Mouse (Mus musculus) midbrain, postnatal 0 days (tissue): Measurements from ENCODE around the gene Timp2. TPM values are rescaled to one million over a fixed set of nuclear protein-coding genes. Genes with fewer than 3 reads are reported as not detected.

ENCODE experiments used
- ATAC-seq: fragments of 200-750 bp; cut with Nextera tagmentation; 2 replicates; pipeline ENCODE4 v1.8.0; 2017; ENCODE audit warnings: moderate number of reproducible peaks, mild to moderate bottlenecking, moderate TSS enrichment, moderate library complexity; ENCODE audit not compliant: low FRiP score
- DNase-seq: peaks from one replicate; pipeline ENCODE4 v3.0.0-alpha.2; 2015; ENCODE audit warnings: low spot score
- H3K27ac ChIP-seq: fragments of 300-500 bp; sonication (generic); 2 replicates; pipeline ENCODE4 v1.5.1; 2014; ENCODE audit warnings: low read depth, mild to moderate bottlenecking, low read length, mixed read lengths
- H3K27me3 ChIP-seq: fragments of 300-500 bp; sonication (generic); 2 replicates; pipeline ENCODE4 v1.6.1; 2014; ENCODE audit warnings: low read length, control low read depth, mixed read lengths; ENCODE audit not compliant: insufficient read depth
- H3K36me3 ChIP-seq: fragments of 300-500 bp; sonication (generic); 2 replicates; pipeline ENCODE4 v1.6.1; 2014; ENCODE audit warnings: low read length, control low read depth, mixed read lengths; ENCODE audit not compliant: insufficient read depth
- H3K4me1 ChIP-seq: fragments of 300-500 bp; sonication (generic); 2 replicates; pipeline ENCODE4 v1.6.1; 2014; ENCODE audit warnings: mild to moderate bottlenecking, control low read depth, antibody characterized with exemption, low read length, mixed read lengths; ENCODE audit not compliant: insufficient read depth
- H3K4me2 ChIP-seq: fragments of 300-500 bp; sonication (generic); 2 replicates; pipeline ENCODE4 v1.6.1; 2014; ENCODE audit warnings: low read depth, mild to moderate bottlenecking, low read length, mixed read lengths; ENCODE audit not compliant: poor library complexity, severe bottlenecking
- H3K4me3 ChIP-seq: fragments of 300-500 bp; sonication (generic); 2 replicates; pipeline ENCODE4 v1.5.1; 2014; ENCODE audit warnings: low read depth, mild to moderate bottlenecking, low read length, moderate library complexity
- H3K9ac ChIP-seq: fragments of 300-500 bp; sonication (generic); replicated peaks from 2 replicates; pipeline ENCODE4 v1.6.1; 2014; ENCODE audit warnings: mild to moderate bottlenecking, low read length, moderate library complexity, mixed read lengths; ENCODE audit not compliant: poor library complexity, severe bottlenecking
- H3K9me3 ChIP-seq: fragments of 300-500 bp; sonication (generic); 2 replicates; pipeline ENCODE4 v1.6.1; 2016; ENCODE audit warnings: low read length, control low read depth
- CTCF ChIP-seq: IDR thresholded peaks from 2 replicates; pipeline ENCODE4 v1.5.1; 2016; ENCODE audit warnings: antibody characterized with exemption, mild to moderate bottlenecking
- WGBS: fragments of 180-500 bp; shearing (Covaris S2); extraction: QIAGEN DNeasy Blood & Tissue Kit; methylation state at CpG from one replicate; pipeline ENCODE4 v1.1.7; 2014; 5-methylcytosine and 5-hydroxymethylcytosine counted together
- polyA plus RNA-seq: library from polyadenylated mRNA; unstranded; fragments of >200 nt; fragmentation: Nextera tagmentation; extraction: Ambion mirVana; gene quantifications from 2 replicates; pipeline ENCODE4 v1.2.1, GENCODE M21; 2015
- total RNA-seq: library from RNA; depleted of rRNA; stranded (reverse); fragments of >200 nt; gene quantifications from 2 replicates; pipeline ENCODE4 v1.2.3, GENCODE M21; 2014

The Timp2 gene
- total and polyA plus RNA-seq, 2 experiments from 2014 or later, result 140 to 217 TPM

DNA sequence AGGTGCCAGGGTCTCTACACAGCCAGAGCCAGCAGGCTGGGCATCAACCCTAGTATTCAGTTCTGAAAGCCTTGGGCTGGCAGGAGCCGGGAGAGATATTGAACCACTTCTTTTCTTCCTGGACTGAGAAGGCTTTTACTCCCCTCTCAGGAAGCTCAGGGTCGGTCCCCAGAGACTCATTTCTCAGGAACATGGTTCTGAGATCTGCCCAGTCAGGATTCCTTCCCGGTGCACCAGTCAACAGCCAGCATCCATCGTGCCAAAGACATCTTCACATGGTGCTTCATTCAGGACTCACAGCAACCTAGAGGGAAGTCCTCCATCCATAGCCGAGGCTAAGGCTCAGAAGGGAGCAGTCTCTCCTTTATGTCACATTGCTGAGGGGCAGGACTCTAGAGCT is 19.0 kb upstream of the Timp2 start:
- H3K27ac ChIP-seq, result no peak overlapping the region
- H3K9ac ChIP-seq, result no peak overlapping the region
- no peak for ATAC-seq
- WGBS, result 54% methylated on average over 5 of the region's 5 CpGs
- no peak for DNase-seq
- H3K27me3 ChIP-seq, result no peaks in the 10 kb centered on the region
- no peak overlapping the region for H3K4me2 ChIP-seq
- H3K4me3 ChIP-seq, result no peak overlapping the region
- no peak for TF ChIP-seq CTCF
- no peaks in the 10 kb centered on the region for H3K36me3 ChIP-seq
- H3K4me1 ChIP-seq, result no peaks in the 10 kb centered on the region
- H3K9me3 ChIP-seq, result no peaks in the 10 kb centered on the region

DNA sequence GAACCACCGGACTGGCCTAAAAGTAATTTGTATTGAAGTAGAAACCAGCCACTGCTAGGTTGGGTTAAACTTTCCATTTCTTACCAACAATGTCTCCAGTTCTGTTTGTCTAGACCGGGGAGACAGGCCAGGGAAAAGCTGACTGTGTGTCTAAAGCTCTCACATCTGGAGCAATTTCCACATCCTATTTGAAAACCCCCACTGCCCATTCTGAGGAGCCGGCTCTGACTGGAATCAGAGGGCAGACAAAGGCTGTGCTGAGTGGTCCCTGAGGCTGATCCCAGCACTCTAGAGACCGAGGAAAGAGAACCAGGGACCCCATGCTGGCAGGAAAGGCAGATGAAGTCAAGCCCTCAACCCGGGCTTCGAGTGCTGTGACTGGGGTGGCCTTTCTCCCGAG is 17.1 kb upstream of the Timp2 start:
- DNase-seq (no peak), ATAC-seq (no peak)
- Histone ChIP-seq H3K4me1 (no peaks in the 10 kb centered on the region), H3K27ac (no peak overlapping the region), H3K27me3 (no peaks in the 10 kb centered on the region), H3K4me2 (no peak overlapping the region), H3K9me3 (no peaks in the 10 kb centered on the region), H3K36me3 (no peaks in the 10 kb centered on the region), H3K4me3 (no peak overlapping the region), H3K9ac (no peak overlapping the region)
- WGBS, result 54% methylated on average over 7 of the region's 7 CpGs
- no peak for TF ChIP-seq CTCF

DNA sequence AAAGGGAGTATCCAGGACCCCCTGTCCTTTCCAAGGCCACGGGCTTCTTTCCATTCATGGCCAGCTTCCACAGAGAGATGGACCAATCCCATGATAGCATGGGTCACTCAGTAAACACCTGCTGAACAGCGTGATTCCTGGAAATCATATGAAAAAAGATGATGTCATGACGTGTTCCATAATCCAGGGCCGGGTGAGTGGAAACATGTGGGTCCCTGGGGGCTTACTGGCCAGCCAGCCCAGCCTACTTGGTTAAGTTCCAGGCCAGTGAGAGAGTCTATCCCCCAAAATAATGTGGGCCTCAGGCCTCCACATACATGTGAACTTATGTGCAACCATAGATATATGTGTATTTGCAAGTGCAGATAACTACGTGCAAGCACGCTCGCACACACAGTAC is 16.3 kb upstream of the Timp2 start:
- Histone ChIP-seq H3K4me3 (no peak overlapping the region), H3K9me3 (no peaks in the 10 kb centered on the region), H3K36me3 (no peaks in the 10 kb centered on the region), H3K27me3 (no peaks in the 10 kb centered on the region), H3K27ac (no peak overlapping the region), H3K4me1 (no peaks in the 10 kb centered on the region), H3K4me2 (no peak overlapping the region), H3K9ac (no peak overlapping the region)
- no peak for ATAC-seq
- 95% methylated on average over 7 of the region's 7 CpGs for WGBS
- TF ChIP-seq CTCF, result no peak
- no peak for DNase-seq

DNA sequence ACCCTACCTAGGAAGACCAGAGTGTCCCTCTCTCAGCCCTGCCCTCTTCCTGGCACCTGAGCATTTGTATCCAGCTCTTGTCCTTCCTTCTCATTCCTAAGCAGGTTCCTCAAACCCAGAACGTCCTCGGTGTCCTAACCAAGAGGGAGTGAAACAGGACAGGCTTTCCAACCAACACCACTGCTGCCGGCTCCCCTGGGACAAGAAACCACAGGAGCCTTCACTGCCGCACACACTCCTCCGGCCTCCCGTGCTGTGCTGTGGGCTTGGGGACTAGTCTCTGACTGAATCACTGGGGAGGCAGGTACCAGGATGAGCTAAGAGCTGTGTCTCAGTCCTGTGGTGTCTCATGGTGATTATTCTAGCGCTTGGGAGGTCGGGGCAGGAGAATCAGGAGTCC is 14.1 kb upstream of the Timp2 start:
- Histone ChIP-seq H3K9ac (no peak overlapping the region), H3K36me3 (no peaks in the 10 kb centered on the region), H3K27me3 (no peaks in the 10 kb centered on the region), H3K4me1 (no peaks in the 10 kb centered on the region), H3K9me3 (no peaks in the 10 kb centered on the region), H3K4me3 (no peak overlapping the region), H3K27ac (no peak overlapping the region), H3K4me2 (no peak overlapping the region)
- TF ChIP-seq CTCF, result no peak
- 75% methylated on average over 8 of the region's 8 CpGs for WGBS
- DNase-seq, result no peak
- ATAC-seq, result no peak

DNA sequence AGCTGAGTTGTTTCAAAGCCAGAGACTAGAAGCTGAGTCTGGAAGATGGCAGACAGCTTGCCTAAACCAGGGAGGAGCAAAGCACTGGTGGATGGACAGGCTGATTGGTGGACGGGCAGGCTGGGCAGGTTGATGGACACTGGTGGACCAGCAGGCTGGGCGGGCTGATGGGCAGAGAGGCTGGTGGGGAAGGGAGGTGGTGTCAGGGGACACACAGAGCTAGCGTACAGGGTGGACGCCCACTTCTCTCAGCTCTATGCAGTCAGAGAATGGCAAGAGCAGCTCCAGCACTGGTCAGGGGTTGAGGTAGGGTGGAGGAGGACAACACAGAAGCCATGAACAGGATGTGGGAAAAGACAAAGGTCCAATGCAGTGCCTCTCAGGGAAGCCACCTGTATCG is 13.7 kb upstream of the Timp2 start:
- no peak for ATAC-seq
- Histone ChIP-seq H3K4me1 (no peaks in the 10 kb centered on the region), H3K36me3 (no peaks in the 10 kb centered on the region), H3K4me2 (no peak overlapping the region), H3K27me3 (no peaks in the 10 kb centered on the region), H3K9ac (no peak overlapping the region), H3K9me3 (no peaks in the 10 kb centered on the region), H3K4me3 (no peak overlapping the region), H3K27ac (no peak overlapping the region)
- no peak for DNase-seq
- 84% methylated on average over 5 of the region's 5 CpGs for WGBS
- TF ChIP-seq CTCF, result no peak

DNA sequence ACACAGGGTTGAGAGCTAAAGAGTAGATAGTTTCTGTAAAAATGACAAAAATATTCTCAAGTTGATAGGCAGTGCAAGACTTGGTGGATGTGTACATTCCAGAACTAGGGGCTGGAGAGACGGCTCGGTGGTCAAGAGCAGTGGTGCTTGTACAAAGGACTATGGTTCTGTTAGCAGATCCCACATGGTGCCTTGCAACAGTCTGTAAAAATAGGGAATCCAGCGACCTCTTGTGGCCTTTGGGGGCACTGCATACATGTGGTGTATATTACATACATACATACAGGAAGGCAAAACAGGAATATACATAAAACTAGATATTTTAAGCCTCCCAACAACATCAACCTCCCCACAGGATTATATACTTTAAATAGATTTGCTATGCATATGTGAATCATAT is 12.8 kb upstream of the Timp2 start:
- Histone ChIP-seq H3K27me3 (no peaks in the 10 kb centered on the region), H3K4me2 (no peak overlapping the region), H3K27ac (no peak overlapping the region), H3K36me3 (no peaks in the 10 kb centered on the region), H3K4me1 (peaks cover 2% of the 10 kb centered on the region; the same call in 1 of the 2 replicates), H3K9me3 (no peaks in the 10 kb centered on the region), H3K9ac (no peak overlapping the region), H3K4me3 (no peak overlapping the region)
- DNase-seq (peak; percentile 36), ATAC-seq (no peak)
- WGBS, result 70% methylated on average over 3 of the region's 3 CpGs
- TF ChIP-seq CTCF, result peak; percentile 54

DNA sequence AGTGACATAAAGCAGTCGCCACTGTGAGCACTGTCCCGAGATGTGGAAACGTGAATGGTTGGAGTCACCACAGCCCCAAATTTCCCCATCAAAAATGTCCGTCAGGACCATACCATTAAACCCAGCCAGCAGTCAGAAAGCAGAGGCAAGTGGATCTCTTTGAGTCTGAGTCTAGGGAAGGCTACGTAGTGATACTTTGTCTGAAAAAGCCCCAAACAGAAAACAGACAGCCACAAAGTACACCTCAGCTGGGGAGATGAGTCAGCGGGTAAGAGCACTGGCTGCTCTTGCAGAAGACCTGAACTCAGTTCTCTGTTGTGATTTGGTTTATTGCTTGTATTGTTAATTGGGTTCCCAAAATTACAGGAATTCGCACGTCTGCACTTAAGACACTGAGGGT is 11.0 kb upstream of the Timp2 start:
- H3K4me3 ChIP-seq, result no peak overlapping the region
- no peak overlapping the region for H3K4me2 ChIP-seq
- TF ChIP-seq CTCF, result no peak
- no peak overlapping the region for H3K27ac ChIP-seq
- peaks cover 7% of the 10 kb centered on the region; the same call in 1 of the 2 replicates for H3K4me1 ChIP-seq
- WGBS, result 85% methylated on average over 8 of the region's 8 CpGs
- DNase-seq, result no peak
- no peaks in the 10 kb centered on the region for H3K36me3 ChIP-seq
- H3K27me3 ChIP-seq, result no peaks in the 10 kb centered on the region; the same call in 1 of the 2 replicates
- ATAC-seq, result no peak
- H3K9me3 ChIP-seq, result no peaks in the 10 kb centered on the region
- H3K9ac ChIP-seq, result no peak overlapping the region
